Mouse (Mus musculus) embryonic facial prominence, embryonic 12.5 days (tissue): ENCODE measurements around the gene Zbtb17. TPM values are rescaled to one million over a fixed set of nuclear protein-coding genes. Genes with fewer than 3 reads are reported as not detected.

ENCODE experiments used
- ATAC-seq: fragments of 200-750 bp; cut with Nextera tagmentation; 2 replicates; pipeline ENCODE4 v1.8.0; 2017; ENCODE audit not compliant: insufficient number of reproducible peaks, insufficient read depth, low FRiP score, low TSS enrichment
- H3K27ac ChIP-seq: fragments of 300-500 bp; sonication (generic); 2 replicates; pipeline ENCODE4 v1.5.1; 2016; ENCODE audit warnings: mild to moderate bottlenecking
- H3K27me3 ChIP-seq: fragments of 300-500 bp; sonication (generic); 2 replicates; pipeline ENCODE4 v1.6.1; 2016; ENCODE audit warnings: mild to moderate bottlenecking, moderate library complexity
- H3K36me3 ChIP-seq: fragments of 300-500 bp; sonication (generic); 2 replicates; pipeline ENCODE4 v1.6.1; 2016; ENCODE audit warnings: mild to moderate bottlenecking
- H3K4me1 ChIP-seq: fragments of 300-500 bp; sonication (generic); 2 replicates; pipeline ENCODE4 v1.6.1; 2016
- H3K4me2 ChIP-seq: fragments of 300-500 bp; sonication (generic); replicated peaks from 2 replicates; pipeline ENCODE4 v1.6.1; 2016; ENCODE audit warnings: mild to moderate bottlenecking, moderate library complexity
- H3K4me3 ChIP-seq: fragments of 300-500 bp; sonication (generic); 2 replicates; pipeline ENCODE4 v1.5.1; 2016; ENCODE audit warnings: mild to moderate bottlenecking
- H3K9ac ChIP-seq: fragments of 300-500 bp; sonication (generic); 2 replicates; pipeline ENCODE4 v1.6.1; 2016; ENCODE audit warnings: mild to moderate bottlenecking, moderate library complexity
- H3K9me3 ChIP-seq: fragments of 300-500 bp; sonication (generic); 2 replicates; pipeline ENCODE4 v1.6.1; 2016; ENCODE audit warnings: mild to moderate bottlenecking, moderate library complexity
- WGBS: fragments of 180-500 bp; shearing (Covaris S2); methylation state at CpG from one replicate; pipeline ENCODE4 v1.1.7; 2016; 5-methylcytosine and 5-hydroxymethylcytosine counted together
- polyA plus RNA-seq: library from polyadenylated mRNA; unstranded; fragments of >200 nt; fragmentation: Nextera tagmentation; extraction: Ambion mirVana; gene quantifications from 2 replicates; pipeline ENCODE4 v1.2.1, GENCODE M21; 2016

Gene Zbtb17
- polyA plus RNA-seq, 1 experiment from 2014 or later: 54.4 TPM

GRCm38 (mm10) chr4:141506352-141506751 lies 61.9 kb downstream of the Zbtb17 start:
- 70% methylated on average over 10 of the region's 10 CpGs for WGBS
- Histone ChIP-seq H3K9ac (no peak overlapping the region), H3K4me1 (peaks cover 12% of the 10 kb centered on the region), H3K9me3 (no peaks in the 10 kb centered on the region), H3K4me2 (no peak overlapping the region), H3K36me3 (no peaks in the 10 kb centered on the region; the same call in 1 of the 2 replicates), H3K27me3 (no peaks in the 10 kb centered on the region), H3K4me3 (no peak overlapping the region), H3K27ac (peak overlapping the region; percentile 78)
- no peak for ATAC-seq

GRCm38 (mm10) chr4:141506893-141507292 lies 62.4 kb downstream of the Zbtb17 start:
- no peaks in the 10 kb centered on the region for H3K27me3 ChIP-seq
- peaks cover 8% of the 10 kb centered on the region; the same call in 1 of the 2 replicates for H3K4me1 ChIP-seq
- H3K9ac ChIP-seq: no peak overlapping the region
- no peak overlapping the region for H3K4me3 ChIP-seq
- H3K9me3 ChIP-seq: no peaks in the 10 kb centered on the region
- ATAC-seq: no peak
- H3K4me2 ChIP-seq: no peak overlapping the region
- no peaks in the 10 kb centered on the region; the same call in 1 of the 2 replicates for H3K36me3 ChIP-seq
- H3K27ac ChIP-seq: peak overlapping the region; percentile 78; the same call in 1 of the 2 replicates
- WGBS: 80% methylated on average over 10 of the region's 10 CpGs

- no peak overlapping the region for H3K4me3 ChIP-seq
- no peaks in the 10 kb centered on the region for H3K27me3 ChIP-seq
- H3K4me1 ChIP-seq: peaks cover 8% of the 10 kb centered on the region; the same call in 1 of the 2 replicates
- no peaks in the 10 kb centered on the region for H3K9me3 ChIP-seq
- ATAC-seq: no peak
- H3K9ac ChIP-seq: no peak overlapping the region
- no peak overlapping the region for H3K4me2 ChIP-seq
- peaks cover 4% of the 10 kb centered on the region for H3K36me3 ChIP-seq
- H3K27ac ChIP-seq: no peak overlapping the region
- WGBS: 87% methylated on average over 13 of the region's 13 CpGs
These were observed 66.0 kb downstream of the Zbtb17 start for GRCm38 (mm10) chr4:141510457-141510856.

GRCm38 (mm10) chr4:141512145-141512544 lies 67.7 kb downstream of the Zbtb17 start:
- Histone ChIP-seq H3K4me1 (no peaks in the 10 kb centered on the region), H3K27me3 (no peaks in the 10 kb centered on the region), H3K9me3 (no peaks in the 10 kb centered on the region), H3K4me3 (no peak overlapping the region), H3K36me3 (peaks cover 21% of the 10 kb centered on the region), H3K9ac (no peak overlapping the region), H3K4me2 (no peak overlapping the region), H3K27ac (no peak overlapping the region)
- 78% methylated on average over 6 of the region's 6 CpGs for WGBS
- no peak for ATAC-seq

- Histone ChIP-seq H3K27ac (no peak overlapping the region), H3K9me3 (no peaks in the 10 kb centered on the region), H3K4me2 (no peak overlapping the region), H3K27me3 (no peaks in the 10 kb centered on the region), H3K36me3 (peaks cover 39% of the 10 kb centered on the region), H3K4me3 (no peak overlapping the region), H3K4me1 (no peaks in the 10 kb centered on the region), H3K9ac (no peak overlapping the region)
- ATAC-seq: no peak
- WGBS: 56% methylated on average over 12 of the region's 12 CpGs
These were observed 69.8 kb downstream of the Zbtb17 start for GRCm38 (mm10) chr4:141514179-141514641.

Other genes starting within 250 kb of the Zbtb17 start
- gene Rsg1, start 230.7 kb upstream of the Zbtb17 start, polyA plus RNA-seq: 7.6 and 8.6 TPM in 2 replicates
- 17.0 and 19.2 TPM in 2 replicates for gene Arhgef19, start 205.2 kb upstream of the Zbtb17 start, polyA plus RNA-seq
- gene Epha2, start 143.4 kb upstream of the Zbtb17 start, polyA plus RNA-seq: 3.4 and 3.5 TPM in 2 replicates
- gene Fam131c, start 76.4 kb upstream of the Zbtb17 start, polyA plus RNA-seq: 0.98 and 1.1 TPM in 2 replicates
- 0.31 and 0.53 TPM in 2 replicates for gene Clcnka, start 45.9 kb upstream of the Zbtb17 start, polyA plus RNA-seq
- gene Clcnkb, start 28.6 kb upstream of the Zbtb17 start, polyA plus RNA-seq: not detected in 2 replicates
- gene Hspb7, start 23.9 kb upstream of the Zbtb17 start, polyA plus RNA-seq: not detected in 2 replicates
- gene Srarp, start 8.5 kb upstream of the Zbtb17 start, polyA plus RNA-seq: not detected in 2 replicates
- 15.0 and 15.9 TPM in 2 replicates for gene Spen, start 93.9 kb downstream of the Zbtb17 start, polyA plus RNA-seq
- 71.3 and 77.2 TPM in 2 replicates for gene Fblim1, start 161.4 kb downstream of the Zbtb17 start, polyA plus RNA-seq
- gene Tmem82, start 174.0 kb downstream of the Zbtb17 start, polyA plus RNA-seq: 0.54 and 0.56 TPM in 2 replicates
- not detected in 2 replicates for gene Slc25a34, start 179.2 kb downstream of the Zbtb17 start, polyA plus RNA-seq
- 9.8 and 10.6 TPM in 2 replicates for gene Plekhm2, start 220.2 kb downstream of the Zbtb17 start, polyA plus RNA-seq
- 1.5 TPM in 1 of 2 replicates, not detected in the other for gene Rsc1a1, start 240.9 kb downstream of the Zbtb17 start, polyA plus RNA-seq